14 mouse cellular contexts compared by ENCODE assay signal in the genomic region with DNA sequence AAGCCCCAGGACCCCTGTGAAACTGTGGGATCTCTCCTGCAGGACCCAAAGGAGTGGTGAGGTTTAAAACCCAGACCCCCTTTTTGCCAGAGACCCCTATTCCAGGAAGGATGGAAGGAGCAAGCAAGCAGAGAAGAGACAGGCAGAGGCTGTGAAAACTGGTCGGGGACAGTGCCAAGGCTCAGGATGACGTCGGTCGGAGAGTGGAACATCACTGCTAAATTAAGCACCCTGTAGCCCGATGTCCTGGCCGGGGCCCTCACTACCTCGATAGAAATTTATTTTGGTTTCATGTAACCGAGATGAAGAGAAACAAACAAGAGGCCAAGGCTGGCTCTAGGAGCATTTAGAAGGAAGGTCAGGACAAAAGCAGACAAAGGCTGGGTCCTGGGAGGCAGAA. TPM values are rescaled to one million over a fixed set of nuclear protein-coding genes. Genes with fewer than 3 reads are reported as not detected.
DNase-seq lines count a peak whose midpoint lies in the region; TF ChIP-seq lines count a peak whose summit lies in the region.
"Had no signal": no experiment of that assay in that cellular context is flagged by ENCODE, and none has a peak within 500 bp of the region (broad histone marks: within the 10 kb centered on the region; RNA-seq: fewer than 3 reads in every experiment).

No protein-coding gene starts in this region.

- H3K4me3 ChIP-seq in left cerebral cortex, adult 2 months: no peak overlapping the region
- H3K4me3 ChIP-seq: limb, embryonic 13.5 days; neural tube, embryonic 15.5 days had no signal

- no peak for TF ChIP-seq CTCF in left cerebral cortex, adult 2 months (IDR thresholded peaks at IDR 0.05)

- DNase-seq in left cerebral cortex, adult 2 months (ENCODE audit: extremely low spot score in 1 of 2, low spot score in 2 of 2): no peak
- no peak for DNase-seq in left cerebral cortex, postnatal 4 days
- DNase-seq in gastrocnemius, adult 8-10 months (ENCODE audit: low spot score in 2 of 2): peak; percentile 74 to 85
- DNase-seq in heart, adult 9 months (ENCODE audit: low spot score in 2 of 2): peak; percentile 69 to 83
- DNase-seq in heart, postnatal 4 days: peak; percentile 80
- DNase-seq in thymus, postnatal 14 days: no peak
- no peak for DNase-seq in spleen, postnatal 10 days (ENCODE audit: low spot score in 2 of 2)
- DNase-seq: adrenal gland, postnatal 25 days; cerebellum, adult 9-10 months; forebrain, postnatal 0 days; retina, postnatal 1 day had no signal

- intact Hi-C loops in left cerebral cortex, adult 2 months (cut with DNase I): no loop called here
- intact Hi-C loops in left cerebral cortex, postnatal 4 days (cut with DNase I): no loop called here

- peak overlapping the region; percentile 70 for H3K27ac ChIP-seq in left cerebral cortex, adult 2 months
- H3K27ac ChIP-seq: limb, embryonic 13.5 days; neural tube, embryonic 15.5 days had no signal

RNA-seq across cellular contexts. Expression of a gene that starts 2.4 kb away (rescaled TPM):
- total RNA-seq in left cerebral cortex, adult 2 months (2021): 1 to 10 TPM; 3.3 to 3.7 TPM
- 1 to 10 TPM; 1.4 to 1.8 TPM for total RNA-seq in left cerebral cortex, postnatal 4 days (2021)
- 100 to 1,000 TPM; 524 to 740 (median 599) TPM for total RNA-seq in gastrocnemius, adult 8-10 months (2022)
- total RNA-seq in heart, postnatal 4 days (2021): 100 to 1,000 TPM; 330 to 353 TPM
- total RNA-seq: hematopoietic stem cell, adult 5-6 weeks had no signal

RNA-seq across cellular contexts. Expression of a gene that starts 30.3 kb away (rescaled TPM):
- total RNA-seq in left cerebral cortex, adult 2 months (2021): 10 to 100 TPM; 34.2 to 35.1 TPM
- total RNA-seq in left cerebral cortex, postnatal 4 days (2021): 10 to 100 TPM; 17.4 to 17.7 TPM
- total RNA-seq in gastrocnemius, adult 8-10 months (2022): 10 to 100 TPM in 1 of 4 experiments, 1 to 10 TPM in 3; 5.3 to 20.3 (median 7.7) TPM
- total RNA-seq in heart, postnatal 4 days (2021): 1 to 10 TPM; 3.7 to 4.2 TPM

RNA-seq across cellular contexts. Expression of a gene that starts 47.4 kb away (rescaled TPM):
- total RNA-seq in left cerebral cortex, adult 2 months (2021): 1 to 10 TPM; 1.6 to 2.6 TPM
- total RNA-seq in left cerebral cortex, postnatal 4 days (2021): 1 to 10 TPM; 4.9 to 7.0 TPM
- total RNA-seq in gastrocnemius, adult 8-10 months (2022): not detected
- not detected for total RNA-seq in heart, postnatal 4 days (2021)
- total RNA-seq: adrenal gland, postnatal 25 days; hematopoietic stem cell, adult 5-6 weeks had no signal

RNA-seq across cellular contexts. Expression of a gene that starts 49.4 kb away (rescaled TPM):
- 1 to 10 TPM; 2.6 to 3.7 TPM for total RNA-seq in left cerebral cortex, adult 2 months (2021)
- total RNA-seq in left cerebral cortex, postnatal 4 days (2021): 1 to 10 TPM; 2.6 to 5.7 TPM
- 1 to 10 TPM in 2 of 4 experiments, under 1 TPM in 1, not detected in 1; 0.99 to 1.2 (median 1.2) TPM for total RNA-seq in gastrocnemius, adult 8-10 months (2022)
- 1 to 10 TPM; 2.5 to 3.3 TPM for total RNA-seq in heart, postnatal 4 days (2021)

Comparison
In these comparisons a context has a peak if more than half of its experiments do, and no peak if none do; other contexts are left out.
1. DNase-seq: peak in gastrocnemius, adult 8-10 months (2 of 2), heart, adult 9 months (2 of 2) and heart, postnatal 4 days (single experiment); none in left cerebral cortex, adult 2 months (0 of 2), left cerebral cortex, postnatal 4 days (single experiment), thymus, postnatal 14 days (single experiment) and spleen, postnatal 10 days (0 of 2).
2. RNA of a gene that starts 2.4 kb away (total RNA-seq): 524 to 740 TPM in gastrocnemius, adult 8-10 months and 330 to 353 TPM in heart, postnatal 4 days; 3.3 to 3.7 TPM in left cerebral cortex, adult 2 months and 1.4 to 1.8 TPM in left cerebral cortex, postnatal 4 days; every median in the first group is over 10 times any median in the second.